9 mouse cellular contexts compared by ENCODE assay signal in genomic region chr12:36040571-36041280, GRCm38 (mm10). TPM values are rescaled to one million over a fixed set of nuclear protein-coding genes. Genes with fewer than 3 reads are reported as not detected.
DNase-seq lines count a peak whose midpoint lies in the region; ATAC-seq and TF ChIP-seq lines count a peak whose summit lies in the region.
"Had no signal": no experiment of that assay in that cellular context is flagged by ENCODE, and none has a peak within 500 bp of the region (broad histone marks: within the 10 kb centered on the region; RNA-seq: fewer than 3 reads in every experiment).

No protein-coding gene starts in this region.

- intact Hi-C loops in heart, postnatal 25 days (cut with DNase I): loop anchor here (5.0 kb wide), 1 partner anchor 43 kb away; no protein-coding TSS in a partner anchor

- no peaks in the 10 kb centered on the region for H3K9me3 ChIP-seq in forebrain, postnatal 0 days (ENCODE audit: low read length)
- H3K9me3 ChIP-seq in liver, embryonic 16.5 days (replicated peaks; ENCODE audit: control insufficient read depth, low read length): no peaks in the 10 kb centered on the region

- no peaks in the 10 kb centered on the region for H3K36me3 ChIP-seq in forebrain, postnatal 0 days (ENCODE audit: insufficient read depth)
- no peaks in the 10 kb centered on the region for H3K36me3 ChIP-seq in liver, embryonic 16.5 days (ENCODE audit: control insufficient read depth, insufficient read depth)
- no peaks in the 10 kb centered on the region for H3K36me3 ChIP-seq in splenic B cell, adult 2 months (ENCODE audit: control insufficient read depth, insufficient read depth, low read length, poor library complexity, severe bottlenecking)

- peak overlapping the region; percentile 97 for H3K4me3 ChIP-seq in forebrain, postnatal 0 days (ENCODE audit: low read depth, low read length)
- no peak overlapping the region; the same call in 1 of the 2 replicates for H3K4me3 ChIP-seq in liver, embryonic 16.5 days (ENCODE audit: low read depth, low read length)

- H3K4me1 ChIP-seq in forebrain, postnatal 0 days (ENCODE audit: insufficient read depth): no peaks in the 10 kb centered on the region; the same call in 1 of the 2 replicates
- H3K4me1 ChIP-seq in liver, embryonic 16.5 days (ENCODE audit: control insufficient read depth, low read depth, low read length): peaks cover 10% of the 10 kb centered on the region; the same call in 1 of the 2 replicates

- 37% methylated on average over 10 of the region's 10 CpGs for WGBS in forebrain, postnatal 0 days
- 52% methylated on average over 10 of the region's 10 CpGs for WGBS in liver, embryonic 16.5 days (ENCODE audit: insufficient replicate concordance)

- DNase-seq in heart, adult 11 months: peak; percentile 94
- no peak for DNase-seq in heart, postnatal 25 days (ENCODE audit: low spot score)
- DNase-seq in brain, adult 2 months (ENCODE audit: low read depth, low spot score): peak; percentile 58
- DNase-seq in forebrain, postnatal 0 days: peak; percentile 26
- peak; percentile 37 for DNase-seq in splenic B cell, adult 2 months (ENCODE audit: low read depth, low spot score)
- DNase-seq in urinary bladder, postnatal 36 days (ENCODE audit: low spot score in 2 of 2): no peak

- H3K27me3 ChIP-seq in forebrain, postnatal 0 days (ENCODE audit: insufficient read depth, low read length): no peaks in the 10 kb centered on the region
- H3K27me3 ChIP-seq in liver, embryonic 16.5 days (ENCODE audit: control insufficient read depth, insufficient read depth, low read depth, low read length): no peaks in the 10 kb centered on the region
- no peaks in the 10 kb centered on the region for H3K27me3 ChIP-seq in splenic B cell, adult 2 months (ENCODE audit: control insufficient read depth, insufficient read depth, low read length, poor library complexity, severe bottlenecking)

- H3K9ac ChIP-seq in forebrain, postnatal 0 days: peak overlapping the region; percentile 99
- no peak overlapping the region for H3K9ac ChIP-seq in liver, embryonic 16.5 days (ENCODE audit: low read depth, low read length)

- H3K27ac ChIP-seq in forebrain, postnatal 0 days (ENCODE audit: low read depth, low read length): no peak overlapping the region
- H3K27ac ChIP-seq in liver, embryonic 16.5 days (ENCODE audit: low read length): no peak overlapping the region

- TF ChIP-seq CTCF in forebrain, postnatal 0 days (IDR thresholded peaks at IDR 0.05; ENCODE audit: low read depth): no peak

- ATAC-seq in forebrain, postnatal 0 days: no peak
- ATAC-seq in liver, embryonic 16.5 days (ENCODE audit: low read depth): no peak
- no peak for ATAC-seq in monocyte, adult 5-6 weeks (replicated peaks; ENCODE audit: insufficient number of reproducible peaks, low FRiP score, low TSS enrichment, poor library complexity, severe bottlenecking)

- peak overlapping the region; percentile 52 for H3K4me2 ChIP-seq in forebrain, postnatal 0 days (ENCODE audit: low read depth)
- peak overlapping the region; percentile 94 for H3K4me2 ChIP-seq in liver, embryonic 16.5 days (ENCODE audit: low read depth, low read length)

RNA-seq across cellular contexts. Expression of gene Tspan13, which starts 1.6 kb away (rescaled TPM):
- 10 to 100 TPM; 44.2 to 57.7 TPM for total RNA-seq in heart, postnatal 25 days (2021)
- total RNA-seq in forebrain, postnatal 0 days (2014; rRNA removed): 248 and 300 TPM in 2 replicates
- polyA plus RNA-seq in forebrain, postnatal 0 days (2015; fragmentation: Nextera tagmentation; extraction: Ambion mirVana): 390 and 428 TPM in 2 replicates
- 16.6 and 16.8 TPM in 2 replicates for polyA plus RNA-seq in liver, embryonic 16.5 days (2015; fragmentation: Nextera tagmentation; extraction: Ambion mirVana)
- 116 to 146 TPM (median 118 TPM) in 3 replicates for total RNA-seq in monocyte, adult 5-6 weeks (2017)

RNA-seq across cellular contexts. Expression of gene Agr2, which starts 48.0 kb away (rescaled TPM):
- total RNA-seq in heart, postnatal 25 days (2021): not detected
- not detected in 2 replicates for total RNA-seq in forebrain, postnatal 0 days (2014; rRNA removed)
- polyA plus RNA-seq in forebrain, postnatal 0 days (2015; fragmentation: Nextera tagmentation; extraction: Ambion mirVana): 0.19 and 0.21 TPM in 2 replicates
- 2.8 TPM in 1 of 2 replicates, not detected in the other for polyA plus RNA-seq in liver, embryonic 16.5 days (2015; fragmentation: Nextera tagmentation; extraction: Ambion mirVana)
- total RNA-seq in monocyte, adult 5-6 weeks (2017): not detected in 3 replicates
- total RNA-seq: heart, postnatal 10 days had no signal

Comparison
In these comparisons a context has a peak if more than half of its experiments do, and no peak if none do; other contexts are left out.
1. DNase-seq: peak in heart, adult 11 months (single experiment), brain, adult 2 months (single experiment), forebrain, postnatal 0 days (single experiment) and splenic B cell, adult 2 months (single experiment); none in heart, postnatal 25 days (single experiment) and urinary bladder, postnatal 36 days (0 of 2).